Mouse (Mus musculus) embryonic facial prominence, embryonic 12.5 days (tissue): ENCODE measurements around the gene Atp2b1. TPM values are rescaled to one million over a fixed set of nuclear protein-coding genes. Genes with fewer than 3 reads are reported as not detected.

ENCODE experiments used
- ATAC-seq: fragments of 200-750 bp; cut with Nextera tagmentation; 2 replicates; pipeline ENCODE4 v1.8.0; 2017; ENCODE audit not compliant: insufficient number of reproducible peaks, insufficient read depth, low FRiP score, low TSS enrichment
- H3K27ac ChIP-seq: fragments of 300-500 bp; sonication (generic); 2 replicates; pipeline ENCODE4 v1.5.1; 2016; ENCODE audit warnings: mild to moderate bottlenecking
- H3K27me3 ChIP-seq: fragments of 300-500 bp; sonication (generic); 2 replicates; pipeline ENCODE4 v1.6.1; 2016; ENCODE audit warnings: mild to moderate bottlenecking, moderate library complexity
- H3K36me3 ChIP-seq: fragments of 300-500 bp; sonication (generic); 2 replicates; pipeline ENCODE4 v1.6.1; 2016; ENCODE audit warnings: mild to moderate bottlenecking
- H3K4me1 ChIP-seq: fragments of 300-500 bp; sonication (generic); 2 replicates; pipeline ENCODE4 v1.6.1; 2016
- H3K4me2 ChIP-seq: fragments of 300-500 bp; sonication (generic); replicated peaks from 2 replicates; pipeline ENCODE4 v1.6.1; 2016; ENCODE audit warnings: mild to moderate bottlenecking, moderate library complexity
- H3K4me3 ChIP-seq: fragments of 300-500 bp; sonication (generic); 2 replicates; pipeline ENCODE4 v1.5.1; 2016; ENCODE audit warnings: mild to moderate bottlenecking
- H3K9ac ChIP-seq: fragments of 300-500 bp; sonication (generic); 2 replicates; pipeline ENCODE4 v1.6.1; 2016; ENCODE audit warnings: mild to moderate bottlenecking, moderate library complexity
- H3K9me3 ChIP-seq: fragments of 300-500 bp; sonication (generic); 2 replicates; pipeline ENCODE4 v1.6.1; 2016; ENCODE audit warnings: mild to moderate bottlenecking, moderate library complexity
- WGBS: fragments of 180-500 bp; shearing (Covaris S2); methylation state at CpG from one replicate; pipeline ENCODE4 v1.1.7; 2016; 5-methylcytosine and 5-hydroxymethylcytosine counted together
- polyA plus RNA-seq: library from polyadenylated mRNA; unstranded; fragments of >200 nt; fragmentation: Nextera tagmentation; extraction: Ambion mirVana; gene quantifications from 2 replicates; pipeline ENCODE4 v1.2.1, GENCODE M21; 2016

Gene Atp2b1
- polyA plus RNA-seq, 1 experiment from 2014 or later: 111 TPM

- no peak for ATAC-seq
Measured at GRCm38 (mm10) chr10:99047551-99047940, 133.3 kb downstream of the Atp2b1 start.

GRCm38 (mm10) chr10:99050093-99050492 is 135.9 kb downstream of the Atp2b1 start:
- H3K4me1 ChIP-seq: no peaks in the 10 kb centered on the region
- no peak overlapping the region for H3K27ac ChIP-seq
- H3K4me2 ChIP-seq: no peak overlapping the region
- no peaks in the 10 kb centered on the region for H3K36me3 ChIP-seq
- ATAC-seq: no peak
- no peaks in the 10 kb centered on the region for H3K9me3 ChIP-seq
- WGBS: 89% methylated on average over 7 of the region's 7 CpGs
- no peak overlapping the region for H3K4me3 ChIP-seq
- no peaks in the 10 kb centered on the region for H3K27me3 ChIP-seq
- no peak overlapping the region for H3K9ac ChIP-seq

More at GRCm38 (mm10) chr10:99047551-99047940, 133.3 kb downstream of the Atp2b1 start:
- Histone ChIP-seq H3K27me3 (no peaks in the 10 kb centered on the region), H3K27ac (no peak overlapping the region), H3K9ac (no peak overlapping the region), H3K4me3 (no peak overlapping the region), H3K4me2 (no peak overlapping the region), H3K9me3 (no peaks in the 10 kb centered on the region), H3K4me1 (no peaks in the 10 kb centered on the region), H3K36me3 (no peaks in the 10 kb centered on the region)
- 84% methylated on average over 4 of the region's 4 CpGs for WGBS

GRCm38 (mm10) chr10:99053111-99053510 is 138.9 kb downstream of the Atp2b1 start:
- no peaks in the 10 kb centered on the region for H3K9me3 ChIP-seq
- H3K4me3 ChIP-seq: no peak overlapping the region
- ATAC-seq: no peak
- no peak overlapping the region for H3K27ac ChIP-seq
- H3K27me3 ChIP-seq: no peaks in the 10 kb centered on the region
- H3K9ac ChIP-seq: no peak overlapping the region
- no peak overlapping the region for H3K4me2 ChIP-seq
- H3K36me3 ChIP-seq: no peaks in the 10 kb centered on the region
- H3K4me1 ChIP-seq: no peaks in the 10 kb centered on the region

GRCm38 (mm10) chr10:99060588-99060987 is 146.4 kb downstream of the Atp2b1 start:
- H3K4me3 ChIP-seq: no peak overlapping the region
- no peak overlapping the region for H3K9ac ChIP-seq
- H3K27me3 ChIP-seq: no peaks in the 10 kb centered on the region
- H3K9me3 ChIP-seq: no peaks in the 10 kb centered on the region
- H3K27ac ChIP-seq: no peak overlapping the region
- no peaks in the 10 kb centered on the region for H3K36me3 ChIP-seq
- no peak overlapping the region for H3K4me2 ChIP-seq
- 85% methylated on average over 7 of the region's 7 CpGs for WGBS
- H3K4me1 ChIP-seq: no peaks in the 10 kb centered on the region
- ATAC-seq: no peak

GRCm38 (mm10) chr10:99061418-99061817 is 147.2 kb downstream of the Atp2b1 start:
- H3K4me3 ChIP-seq: no peak overlapping the region
- no peak for ATAC-seq
- no peaks in the 10 kb centered on the region for H3K36me3 ChIP-seq
- no peaks in the 10 kb centered on the region for H3K4me1 ChIP-seq
- H3K4me2 ChIP-seq: no peak overlapping the region
- 92% methylated on average over 10 of the region's 10 CpGs for WGBS
- H3K9me3 ChIP-seq: no peaks in the 10 kb centered on the region
- no peak overlapping the region for H3K27ac ChIP-seq
- H3K9ac ChIP-seq: no peak overlapping the region
- no peaks in the 10 kb centered on the region for H3K27me3 ChIP-seq

- H3K4me2 ChIP-seq: no peak overlapping the region
- H3K9me3 ChIP-seq: no peaks in the 10 kb centered on the region
- no peak overlapping the region for H3K9ac ChIP-seq
- 81% methylated on average over 5 of the region's 5 CpGs for WGBS
- no peak overlapping the region for H3K27ac ChIP-seq
- no peak for ATAC-seq
- no peaks in the 10 kb centered on the region for H3K27me3 ChIP-seq
- no peaks in the 10 kb centered on the region for H3K4me1 ChIP-seq
- H3K4me3 ChIP-seq: no peak overlapping the region
- no peaks in the 10 kb centered on the region for H3K36me3 ChIP-seq
Measured at GRCm38 (mm10) chr10:99062546-99062945, 148.3 kb downstream of the Atp2b1 start.

Other genes starting within 250 kb of the Atp2b1 start
- gene Poc1b, start 192.6 kb downstream of the Atp2b1 start, polyA plus RNA-seq: 19.4 and 21.1 TPM in 2 replicates
- 8.1 and 9.5 TPM in 2 replicates for gene Galnt4, start 193.8 kb downstream of the Atp2b1 start, polyA plus RNA-seq
- 0.18 TPM in 1 of 2 replicates, not detected in the other for gene Phxr2, start 211.9 kb downstream of the Atp2b1 start, polyA plus RNA-seq